ENCODE assay signal across 8 mouse cellular contexts in the genomic region with DNA sequence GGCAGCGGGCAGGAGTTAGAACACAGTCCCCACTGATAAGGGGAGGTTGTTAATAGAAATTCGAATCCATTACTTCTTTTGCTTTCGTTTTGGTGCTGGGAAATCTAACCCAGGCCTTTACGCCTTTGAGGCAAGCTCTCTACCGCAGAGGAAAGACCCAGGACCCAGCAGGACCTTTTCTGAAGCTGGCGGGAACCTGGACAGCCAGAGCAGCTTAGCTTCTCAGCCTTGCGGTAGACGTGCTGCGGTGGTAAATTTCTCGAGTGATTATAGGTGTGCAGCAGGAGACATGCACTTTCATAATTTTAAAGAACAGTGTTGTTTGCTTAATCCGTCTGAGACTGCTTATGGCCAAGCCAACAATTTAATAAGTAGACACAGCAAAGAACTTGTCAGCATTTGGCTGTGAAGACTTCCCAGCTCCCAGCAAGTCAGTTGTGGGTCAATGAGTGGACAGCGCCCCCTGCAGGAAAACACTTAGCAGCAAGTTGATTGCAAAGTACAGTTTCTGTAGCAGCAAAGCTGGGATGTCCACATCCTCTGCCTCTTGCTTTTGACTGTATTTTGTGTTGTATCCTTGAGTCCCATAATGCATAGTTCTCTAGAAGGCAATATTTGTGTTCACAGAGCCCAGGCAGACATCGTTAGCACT. TPM values are rescaled to one million over a fixed set of nuclear protein-coding genes. Genes with fewer than 3 reads are reported as not detected.
A peak's percentile ranks its signal among the peaks of the same experiment; 100 is the strongest.
DNase-seq lines count a peak whose midpoint lies in the region; ATAC-seq lines count a peak whose summit lies in the region.

No protein-coding gene starts in this region.

- DNase-seq in NIH3T3 (ENCODE audit: low read depth): peak; percentile 95
- peak; percentile 91 to 93 for DNase-seq in layer of hippocampus, postnatal 10 days (ENCODE audit: low spot score in 2 of 2)
- DNase-seq in lung, postnatal 10 days: peak; percentile 93
- DNase-seq in right cerebral cortex, postnatal 14 days: peak; percentile 91
- peak; percentile 92 for DNase-seq in urinary bladder, postnatal 14 days (ENCODE audit: low spot score)

- 0 out of 2 replicates have a peak, but pooled peaks have one; percentile 36 for ATAC-seq in cerebellum, adult (ENCODE audit: insufficient number of reproducible peaks, low FRiP score, low TSS enrichment)
- peak; percentile 90 for ATAC-seq in frontal cortex, adult (ENCODE audit: low TSS enrichment)
- ATAC-seq in hematopoietic stem cell, adult 5-6 weeks (replicated peaks in 1 of 2; ENCODE audit: insufficient read depth in 1 of 2, low FRiP score in 2 of 2, low TSS enrichment in 1 of 2, low read depth in 1 of 2, poor library complexity in 2 of 2, severe bottlenecking in 2 of 2): peak; percentile 80 to 87

RNA-seq across cellular contexts. Expression of gene 0610009B22Rik, which starts 7.2 kb away (rescaled TPM):
- total RNA-seq in hematopoietic stem cell, adult 5-6 weeks (2017): 18.0 and 18.5 TPM in 2 replicates
- 10 to 100 TPM; 29.1 to 31.9 TPM for total RNA-seq in layer of hippocampus, postnatal 10 days (2021)

RNA-seq across cellular contexts. Expression of gene D930048N14Rik, which starts 30.7 kb away (rescaled TPM):
- total RNA-seq in hematopoietic stem cell, adult 5-6 weeks (2017): 0.25 TPM in 1 of 2 replicates, not detected in the other
- total RNA-seq in layer of hippocampus, postnatal 10 days (2021): 1 to 10 TPM in 1 of 2 experiments, under 1 TPM in 1; 0.98 to 1.3 TPM

RNA-seq across cellular contexts. Expression of gene N4bp3, which starts 30.8 kb away (rescaled TPM):
- 5.7 and 8.4 TPM in 2 replicates for total RNA-seq in hematopoietic stem cell, adult 5-6 weeks (2017)
- 10 to 100 TPM; 14.1 to 15.5 TPM for total RNA-seq in layer of hippocampus, postnatal 10 days (2021)

RNA-seq across cellular contexts. Expression of gene Rmnd5b, which starts 45.8 kb away (rescaled TPM):
- 15.6 and 27.8 TPM in 2 replicates for total RNA-seq in hematopoietic stem cell, adult 5-6 weeks (2017)
- 10 to 100 TPM; 54.8 to 55.1 TPM for total RNA-seq in layer of hippocampus, postnatal 10 days (2021)

Comparison
In these comparisons a context has a peak if more than half of its experiments do, and no peak if none do; other contexts are left out.
1. Peak in every context shown above with its lines: DNase-seq and ATAC-seq.
2. ATAC-seq: peak in every context shown above with its lines; median percentile 90 in frontal cortex, adult; 84 in hematopoietic stem cell, adult 5-6 weeks; 36 in cerebellum, adult.